ENCODE assay signal across 8 mouse cellular contexts in genomic region chr8:125870821-125871321, GRCm38 (mm10). TPM values are rescaled to one million over a fixed set of nuclear protein-coding genes. Genes with fewer than 3 reads are reported as not detected.
DNase-seq lines count a peak whose midpoint lies in the region; ATAC-seq and TF ChIP-seq lines count a peak whose summit lies in the region.

No protein-coding gene starts in this region.

- peak; percentile 47; the same call in 1 of the 2 replicates for ATAC-seq in heart, embryonic 11.5 days (replicated peaks; ENCODE audit: insufficient number of reproducible peaks, low FRiP score, low TSS enrichment)
- peak; percentile 71 for ATAC-seq in kidney, embryonic 15.5 days (replicated peaks; ENCODE audit: low FRiP score)
- peak; percentile 40; the same call in 1 of the 2 replicates for ATAC-seq in stomach, postnatal 0 days (ENCODE audit: low FRiP score, low TSS enrichment)

- no peak overlapping the region for H3K4me3 ChIP-seq in embryonic fibroblast, embryonic 13.5 days (ENCODE audit: insufficient read depth, low read length)
- no peak overlapping the region for H3K4me3 ChIP-seq in heart, embryonic 11.5 days (ENCODE audit: low read depth, low read length)
- no peak overlapping the region for H3K4me3 ChIP-seq in kidney, embryonic 15.5 days (replicated peaks)
- no peak overlapping the region for H3K4me3 ChIP-seq in liver, adult 2 months (ENCODE audit: insufficient read depth, low read depth, low read length)
- H3K4me3 ChIP-seq in stomach, postnatal 0 days (ENCODE audit: low read depth, low read length): no peak overlapping the region

- no peak overlapping the region for H3K27ac ChIP-seq in embryonic fibroblast, embryonic 13.5 days (ENCODE audit: insufficient read depth, low read length)
- H3K27ac ChIP-seq in heart, embryonic 11.5 days (ENCODE audit: low read depth, low read length): peak overlapping the region; percentile 61; the same call in 1 of the 2 replicates
- no peak overlapping the region for H3K27ac ChIP-seq in kidney, embryonic 15.5 days
- no peak overlapping the region for H3K27ac ChIP-seq in liver, adult 2 months (replicated peaks; ENCODE audit: insufficient read depth, low read depth, low read length)
- no peak overlapping the region for H3K27ac ChIP-seq in stomach, postnatal 0 days (replicated peaks)

- H3K36me3 ChIP-seq in heart, embryonic 11.5 days (ENCODE audit: control insufficient read depth, insufficient read depth, low read length): no peaks in the 10 kb centered on the region
- H3K36me3 ChIP-seq in kidney, embryonic 15.5 days: no peaks in the 10 kb centered on the region
- H3K36me3 ChIP-seq in liver, adult 2 months (ENCODE audit: control insufficient read depth, insufficient read depth, low read length): no peaks in the 10 kb centered on the region
- no peaks in the 10 kb centered on the region for H3K36me3 ChIP-seq in stomach, postnatal 0 days (ENCODE audit: control insufficient read depth, insufficient read depth, low read length)

- WGBS in heart, embryonic 11.5 days (ENCODE audit: insufficient replicate concordance): 0% methylated on average over 7 of the region's 7 CpGs
- WGBS in kidney, embryonic 15.5 days: 2% methylated on average over 7 of the region's 7 CpGs
- WGBS in liver, adult 2 months: 2% methylated on average over 7 of the region's 7 CpGs
- under 1% methylated on average over 7 of the region's 7 CpGs for WGBS in stomach, postnatal 0 days

- H3K79me2 ChIP-seq in liver, adult 2 months (ENCODE audit: control insufficient read depth, insufficient read depth, low read length): no peaks in the 10 kb centered on the region

- no peaks in the 10 kb centered on the region for H3K27me3 ChIP-seq in heart, embryonic 11.5 days (ENCODE audit: control insufficient read depth, insufficient read depth, low read length)
- no peaks in the 10 kb centered on the region for H3K27me3 ChIP-seq in kidney, embryonic 15.5 days
- no peaks in the 10 kb centered on the region for H3K27me3 ChIP-seq in liver, adult 2 months (ENCODE audit: control insufficient read depth, insufficient read depth, low read length)
- H3K27me3 ChIP-seq in stomach, postnatal 0 days (ENCODE audit: control insufficient read depth, insufficient read depth, low read length): no peaks in the 10 kb centered on the region

- peak overlapping the region; percentile 29; the same call in 1 of the 2 replicates for H3K4me2 ChIP-seq in heart, embryonic 11.5 days
- no peak overlapping the region for H3K4me2 ChIP-seq in kidney, embryonic 15.5 days
- no peak overlapping the region for H3K4me2 ChIP-seq in stomach, postnatal 0 days (replicated peaks; ENCODE audit: low read depth)

- no peaks in the 10 kb centered on the region for H3K4me1 ChIP-seq in embryonic fibroblast, embryonic 13.5 days (ENCODE audit: control insufficient read depth, insufficient read depth, low read length)
- peaks cover 28% of the 10 kb centered on the region for H3K4me1 ChIP-seq in heart, embryonic 11.5 days (ENCODE audit: control insufficient read depth, insufficient read depth, low read length)
- peaks cover 52% of the 10 kb centered on the region for H3K4me1 ChIP-seq in kidney, embryonic 15.5 days
- H3K4me1 ChIP-seq in liver, adult 2 months (ENCODE audit: control insufficient read depth, insufficient read depth, low read length): 0 out of 2 replicates have a peak, but pooled peaks cover 2% of the 10 kb centered on the region
- H3K4me1 ChIP-seq in stomach, postnatal 0 days (replicated peaks; ENCODE audit: control insufficient read depth, insufficient read depth): no peaks in the 10 kb centered on the region

- TF ChIP-seq EP300 in stomach, postnatal 0 days (optimal IDR thresholded peaks at IDR 0.05): no peak

- DNase-seq in CD4-positive helper T cell, adult 2 months (ENCODE audit: low read depth, low spot score): peak; percentile 24
- DNase-seq in brain, adult 2 months (ENCODE audit: low read depth, low spot score): peak; percentile 79
- DNase-seq in liver, adult 2 months (ENCODE audit: extremely low read depth, low read depth, low spot score): peak; percentile 12
- peak; percentile 49 for DNase-seq in naive thymus-derived CD4-positive, alpha-beta T cell, adult 2 months (ENCODE audit: low read depth)
- DNase-seq in stomach, postnatal 0 days (ENCODE audit: low spot score): peak; percentile 75

- no peak for TF ChIP-seq POLR2A in embryonic fibroblast, embryonic 13.5 days (IDR thresholded peaks at IDR 0.05; ENCODE audit: low read depth, low read length)
- TF ChIP-seq POLR2A in liver, adult 2 months (IDR thresholded peaks at IDR 0.05; ENCODE audit: extremely low read depth, insufficient read depth, low read length): no peak

- TF ChIP-seq CTCF in embryonic fibroblast, embryonic 13.5 days (IDR thresholded peaks at IDR 0.05; ENCODE audit: borderline replicate concordance, insufficient read depth, low read length): peak; percentile 48; the same call in 1 of the 2 replicates
- TF ChIP-seq CTCF in liver, adult 2 months (IDR thresholded peaks at IDR 0.05; ENCODE audit: low read depth, low read length): peak; percentile 91
- TF ChIP-seq CTCF in stomach, postnatal 0 days (IDR thresholded peaks at IDR 0.05; ENCODE audit: low read depth): peak; percentile 94

- H3K9me3 ChIP-seq in heart, embryonic 11.5 days (replicated peaks; ENCODE audit: control insufficient read depth, low read length): no peaks in the 10 kb centered on the region
- H3K9me3 ChIP-seq in kidney, embryonic 15.5 days (replicated peaks): no peaks in the 10 kb centered on the region
- H3K9me3 ChIP-seq in stomach, postnatal 0 days (ENCODE audit: control insufficient read depth, low read length): no peaks in the 10 kb centered on the region

- no peak overlapping the region for H3K9ac ChIP-seq in heart, embryonic 11.5 days (ENCODE audit: low read depth, low read length)
- no peak overlapping the region for H3K9ac ChIP-seq in kidney, embryonic 15.5 days
- H3K9ac ChIP-seq in liver, adult 2 months (ENCODE audit: low read depth, low read length): no peak overlapping the region
- H3K9ac ChIP-seq in stomach, postnatal 0 days (ENCODE audit: low read length): no peak overlapping the region

RNA-seq across cellular contexts. Expression of gene Pcnx2, which starts 27.2 kb away (rescaled TPM):
- polyA plus RNA-seq in embryonic fibroblast, embryonic 13.5 days (2011; ENCODE audit: insufficient read length, low read depth, missing spikeins): not detected in 2 replicates
- polyA plus RNA-seq in heart, embryonic 11.5 days (2014; fragmentation: Nextera tagmentation; extraction: Ambion mirVana): 0.06 and 0.27 TPM in 2 replicates
- 0.24 and 0.48 TPM in 2 replicates for polyA plus RNA-seq in kidney, embryonic 15.5 days (2015; fragmentation: Nextera tagmentation; extraction: Ambion mirVana)
- total RNA-seq in liver, adult 2 months (2014; rRNA removed): 0.07 TPM in 1 of 2 replicates, not detected in the other
- polyA plus RNA-seq in liver, adult 2 months (2012; rRNA removed): 0.05 and 0.21 TPM in 2 replicates
- polyA plus RNA-seq in stomach, postnatal 0 days (2015; fragmentation: Nextera tagmentation; extraction: Ambion mirVana): 0.17 and 0.22 TPM in 2 replicates

RNA-seq across cellular contexts. Expression of gene Map3k21, which starts 39.4 kb away (rescaled TPM):
- polyA plus RNA-seq in embryonic fibroblast, embryonic 13.5 days (2011; ENCODE audit: insufficient read length, low read depth, missing spikeins): 0.08 TPM in 1 of 2 replicates, not detected in the other
- polyA plus RNA-seq in heart, embryonic 11.5 days (2014; fragmentation: Nextera tagmentation; extraction: Ambion mirVana): 0.06 and 0.10 TPM in 2 replicates
- polyA plus RNA-seq in kidney, embryonic 15.5 days (2015; fragmentation: Nextera tagmentation; extraction: Ambion mirVana): 4.2 and 4.6 TPM in 2 replicates
- total RNA-seq in liver, adult 2 months (2014; rRNA removed): 3.9 and 4.7 TPM in 2 replicates
- polyA plus RNA-seq in liver, adult 2 months (2012; rRNA removed): 2.6 and 2.8 TPM in 2 replicates
- 1.1 and 1.2 TPM in 2 replicates for polyA plus RNA-seq in stomach, postnatal 0 days (2015; fragmentation: Nextera tagmentation; extraction: Ambion mirVana)

Comparison
In these comparisons a context has a peak if more than half of its experiments do, and no peak if none do; other contexts are left out.
1. DNase-seq: peak in every context shown above with its lines; median percentile 79 in brain, adult 2 months; 75 in stomach, postnatal 0 days; 49 in naive thymus-derived CD4-positive, alpha-beta T cell, adult 2 months; 24 in CD4-positive helper T cell, adult 2 months; 12 in liver, adult 2 months.